Mouse (Mus musculus) CD4-positive, CD25-positive, alpha-beta regulatory T cell, adult 9 weeks (primary cell): ENCODE data around the gene Ptchd4. TPM values are rescaled to one million over a fixed set of nuclear protein-coding genes. Genes with fewer than 3 reads are reported as not detected.

Experiments
- polyA plus RNA-seq: library from polyadenylated mRNA; unstranded; fragments of 100-300 nt; shearing (Covaris generic); gene quantifications from one replicate; pipeline ENCODE4 v1.2.1, GENCODE M21; 2017

Ptchd4 gene
- not detected for polyA plus RNA-seq

GRCm38 (mm10) chr17:42315669-42316611 lies at the start of gene Ptchd4:
Gene Ptchd4 (plus strand): TSS chr17:42315947.

